Mouse (Mus musculus): ENCODE results near the gene Il2rg. TPM values are rescaled to one million over a fixed set of nuclear protein-coding genes. Genes with fewer than 3 reads are reported as not detected.

Gene Il2rg
- total and polyA plus RNA-seq, 2 experiments from 2014 or later, result 7.8 to 17.2 TPM

DNA sequence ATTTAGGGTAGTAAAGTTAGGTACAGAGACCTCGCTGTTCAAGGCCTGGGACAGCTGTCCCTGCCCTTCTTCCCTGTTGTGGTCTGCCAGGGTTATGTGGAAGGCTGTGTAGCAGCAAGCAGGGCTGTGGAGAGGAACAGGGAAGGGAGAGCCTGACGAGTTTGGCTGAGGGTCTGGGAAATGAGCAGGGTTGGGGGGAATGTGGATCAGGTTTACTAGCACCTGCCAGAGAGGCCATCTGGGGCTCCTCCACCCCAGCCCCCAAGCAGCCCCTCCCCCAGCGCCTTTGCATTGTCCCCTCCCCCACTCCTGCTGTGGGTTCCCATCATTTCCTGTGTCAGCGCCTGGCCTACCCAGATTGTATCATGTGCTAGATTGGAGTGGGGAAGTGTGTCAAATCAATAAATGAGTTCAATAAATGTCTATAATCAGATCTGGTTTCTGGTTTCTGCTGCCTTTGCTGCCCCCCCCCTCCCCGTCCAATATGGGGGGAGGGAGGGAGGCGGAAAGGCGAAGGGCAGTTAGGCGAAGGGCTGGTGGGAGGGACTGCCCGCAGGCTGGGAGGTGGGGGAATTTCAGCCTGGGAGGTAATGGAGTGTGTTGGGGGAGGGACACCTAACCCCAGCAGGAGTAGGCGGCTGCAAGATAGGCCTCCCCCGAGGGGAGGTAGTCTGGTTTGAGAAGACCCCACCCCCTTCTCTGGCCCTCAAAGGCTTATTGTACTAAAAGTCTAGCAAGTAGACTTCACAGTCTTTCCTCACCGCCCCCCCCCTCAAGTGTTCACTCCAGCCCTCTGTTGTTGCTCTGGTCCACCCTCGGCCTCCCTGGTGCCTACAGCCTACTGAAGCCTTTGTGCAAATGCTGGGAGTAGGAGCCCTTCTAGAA, 7.4 kb downstream of the Il2rg start:
- 55% methylated on average over 11 of the region's 13 CpGs for WGBS
- H3K9ac ChIP-seq (replicated peaks; ENCODE audit: low read depth, low read length), result no peak overlapping the region

DNA sequence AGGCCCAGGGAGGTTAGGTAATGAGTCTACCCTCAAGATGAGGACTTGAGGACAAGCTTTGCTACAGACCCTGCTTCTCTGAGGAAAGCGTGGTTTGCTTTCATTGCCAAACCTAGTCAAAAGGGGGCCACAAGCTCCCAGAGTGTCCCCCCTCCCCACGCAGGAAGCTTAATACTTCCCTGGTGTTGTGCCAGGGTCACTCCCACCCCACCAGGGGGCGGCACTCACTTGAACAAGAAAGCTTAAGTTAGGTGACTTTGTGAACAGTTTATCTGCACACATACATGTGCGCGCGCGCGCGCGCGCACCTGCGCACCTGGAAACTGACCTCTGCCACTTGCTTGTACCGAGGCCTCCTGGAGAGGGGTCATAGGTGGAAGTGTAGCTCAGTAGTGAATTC, 11.5 kb downstream of the Il2rg start:
- no peak for ATAC-seq (ENCODE audit: insufficient read depth, low read depth)

More for the DNA sequence above, 7.4 kb downstream of the Il2rg start:
- no peaks in the 10 kb centered on the region for H3K4me1 ChIP-seq (ENCODE audit: control insufficient read depth, insufficient read depth)
- no peaks in the 10 kb centered on the region for H3K9me3 ChIP-seq (replicated peaks; ENCODE audit: control insufficient read depth, low read length)
- H3K36me3 ChIP-seq (replicated peaks; ENCODE audit: control insufficient read depth, insufficient read depth, low read length), result peaks cover 10% of the 10 kb centered on the region
- H3K27ac ChIP-seq (ENCODE audit: low read depth), result 0 out of 2 replicates have a peak overlapping the region, but pooled peaks have one; percentile 38
- H3K4me3 ChIP-seq (ENCODE audit: low read depth, low read length), result no peak overlapping the region
- TF ChIP-seq CTCF (IDR thresholded peaks at IDR 0.05; ENCODE audit: low read depth) (no peak), EP300 (IDR thresholded peaks at IDR 0.05; ENCODE audit: low read depth) (no peak)
- no peak; the same call in 1 of the 2 replicates for ATAC-seq (ENCODE audit: insufficient read depth, low read depth)
- no peak overlapping the region for H3K4me2 ChIP-seq (ENCODE audit: low read depth, low read length)
- H3K27me3 ChIP-seq (ENCODE audit: control insufficient read depth, insufficient read depth, low read length), result no peaks in the 10 kb centered on the region
- DNase-seq (ENCODE audit: low spot score), result no peak

DNA sequence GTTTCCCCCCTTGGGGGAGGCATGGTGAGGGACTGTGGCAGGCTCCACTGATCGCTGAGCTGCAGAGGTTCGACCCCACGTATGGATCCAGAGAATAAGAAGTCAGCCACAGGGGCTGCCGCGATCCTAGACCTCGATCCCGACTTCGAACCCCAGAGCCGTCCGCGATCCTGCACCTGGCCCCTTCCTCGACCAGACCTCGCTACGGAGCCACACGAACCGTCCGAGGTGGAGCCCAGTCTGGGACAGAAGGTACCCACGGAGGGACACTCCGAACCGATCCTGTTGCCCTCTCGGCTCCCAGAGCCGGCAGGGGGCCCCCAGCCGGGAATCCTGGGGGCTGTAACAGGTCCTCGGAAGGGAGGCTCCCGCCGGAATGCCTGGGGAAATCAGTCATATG, 13.3 kb downstream of the Il2rg start:
- DNase-seq (ENCODE audit: low spot score) (no peak), ATAC-seq (ENCODE audit: insufficient read depth, low read depth) (no peak)
- H3K27me3 ChIP-seq (ENCODE audit: control insufficient read depth, insufficient read depth, low read length), result no peaks in the 10 kb centered on the region

More for the DNA sequence above, 11.5 kb downstream of the Il2rg start:
- Histone ChIP-seq H3K36me3 (replicated peaks; ENCODE audit: control insufficient read depth, insufficient read depth, low read length) (peaks cover 10% of the 10 kb centered on the region), H3K4me2 (ENCODE audit: low read depth, low read length) (no peak overlapping the region), H3K27ac (ENCODE audit: low read depth) (no peak overlapping the region), H3K4me1 (ENCODE audit: control insufficient read depth, insufficient read depth) (no peaks in the 10 kb centered on the region), H3K4me3 (ENCODE audit: low read depth, low read length) (no peak overlapping the region), H3K9ac (replicated peaks; ENCODE audit: low read depth, low read length) (no peak overlapping the region), H3K9me3 (replicated peaks; ENCODE audit: control insufficient read depth, low read length) (no peaks in the 10 kb centered on the region), H3K27me3 (ENCODE audit: control insufficient read depth, insufficient read depth, low read length) (no peaks in the 10 kb centered on the region)
- WGBS, result 82% methylated on average over 13 of the region's 13 CpGs
- no peak for DNase-seq (ENCODE audit: low spot score)
- TF ChIP-seq CTCF (IDR thresholded peaks at IDR 0.05; ENCODE audit: low read depth) (no peak), EP300 (IDR thresholded peaks at IDR 0.05; ENCODE audit: low read depth) (no peak)

DNA sequence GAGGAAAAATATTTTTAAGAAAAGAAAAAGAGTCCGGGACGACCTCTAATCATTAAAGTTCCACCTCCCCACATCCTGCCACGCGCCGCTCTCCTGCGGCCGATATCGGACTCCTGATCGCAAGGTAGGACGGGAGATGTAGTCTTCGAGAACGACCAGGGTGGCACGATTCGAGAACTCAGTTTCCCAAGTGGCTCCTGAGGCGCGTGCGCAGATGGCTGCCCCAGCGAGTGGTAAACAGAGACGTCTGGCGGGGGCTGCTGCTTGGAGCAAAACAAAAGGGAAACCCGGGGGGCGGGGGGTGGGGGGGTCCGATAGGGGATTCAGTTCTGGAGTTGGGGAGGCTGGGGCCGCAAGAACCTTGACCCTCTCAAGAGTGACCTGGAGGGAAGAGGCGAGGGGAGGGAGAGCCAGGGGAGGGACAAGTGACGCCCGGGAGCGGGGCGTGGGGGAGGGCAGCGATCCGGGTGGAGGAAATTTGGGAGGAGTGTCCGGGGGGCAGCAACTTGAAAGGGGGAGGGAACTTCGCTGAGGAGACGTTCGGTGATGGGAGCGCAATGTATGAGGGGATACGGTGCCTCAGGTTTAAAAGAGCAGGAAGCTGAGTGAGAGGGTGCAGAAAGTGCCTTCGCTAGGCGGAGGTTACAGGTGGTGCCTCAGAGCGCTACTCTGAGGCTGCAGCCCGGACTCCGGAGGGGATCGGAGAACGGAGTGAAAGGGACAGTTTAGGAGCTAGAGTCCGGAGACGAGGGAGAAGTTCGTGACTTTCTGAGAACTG, 13.9 kb downstream of the Il2rg start, which contains the start of gene Foxo4:
TSS of gene Foxo4 (plus strand) at position 577 of the 778 bp plus-strand sequence.
- ATAC-seq (ENCODE audit: insufficient read depth, low read depth) (peak; percentile 94), DNase-seq (ENCODE audit: low spot score) (peak; percentile 79)
- no peak for TF ChIP-seq CTCF (IDR thresholded peaks at IDR 0.05; ENCODE audit: low read depth)
- TF ChIP-seq EP300 (IDR thresholded peaks at IDR 0.05; ENCODE audit: low read depth), result no peak
- Histone ChIP-seq H3K9me3 (replicated peaks; ENCODE audit: control insufficient read depth, low read length) (no peaks in the 10 kb centered on the region), H3K36me3 (replicated peaks; ENCODE audit: control insufficient read depth, insufficient read depth, low read length) (peaks cover 10% of the 10 kb centered on the region), H3K4me1 (ENCODE audit: control insufficient read depth, insufficient read depth) (no peaks in the 10 kb centered on the region), H3K4me2 (ENCODE audit: low read depth, low read length) (peak within 1 kb of the TSS; percentile 85), H3K9ac (replicated peaks; ENCODE audit: low read depth, low read length) (peak within 1 kb of the TSS; percentile 64), H3K4me3 (ENCODE audit: low read depth, low read length) (peak within 1 kb of the TSS; percentile 57), H3K27ac (ENCODE audit: low read depth) (peak within 1 kb of the TSS; percentile 65), H3K27me3 (ENCODE audit: control insufficient read depth, insufficient read depth, low read length) (no peaks in the 10 kb centered on the region)
- 17% methylated on average over 47 of the region's 47 CpGs for WGBS

More for the DNA sequence above, 13.3 kb downstream of the Il2rg start:
- Histone ChIP-seq H3K4me1 (ENCODE audit: control insufficient read depth, insufficient read depth) (no peaks in the 10 kb centered on the region), H3K4me2 (ENCODE audit: low read depth, low read length) (peak overlapping the region; percentile 85), H3K9me3 (replicated peaks; ENCODE audit: control insufficient read depth, low read length) (no peaks in the 10 kb centered on the region), H3K36me3 (replicated peaks; ENCODE audit: control insufficient read depth, insufficient read depth, low read length) (peaks cover 10% of the 10 kb centered on the region), H3K4me3 (ENCODE audit: low read depth, low read length) (peak overlapping the region; percentile 57), H3K9ac (replicated peaks; ENCODE audit: low read depth, low read length) (peak overlapping the region; percentile 64), H3K27ac (ENCODE audit: low read depth) (peak overlapping the region; percentile 65)
- 15% methylated on average over 26 of the region's 26 CpGs for WGBS
- no peak for TF ChIP-seq CTCF (IDR thresholded peaks at IDR 0.05; ENCODE audit: low read depth)
- TF ChIP-seq EP300 (IDR thresholded peaks at IDR 0.05; ENCODE audit: low read depth), result no peak

DNA sequence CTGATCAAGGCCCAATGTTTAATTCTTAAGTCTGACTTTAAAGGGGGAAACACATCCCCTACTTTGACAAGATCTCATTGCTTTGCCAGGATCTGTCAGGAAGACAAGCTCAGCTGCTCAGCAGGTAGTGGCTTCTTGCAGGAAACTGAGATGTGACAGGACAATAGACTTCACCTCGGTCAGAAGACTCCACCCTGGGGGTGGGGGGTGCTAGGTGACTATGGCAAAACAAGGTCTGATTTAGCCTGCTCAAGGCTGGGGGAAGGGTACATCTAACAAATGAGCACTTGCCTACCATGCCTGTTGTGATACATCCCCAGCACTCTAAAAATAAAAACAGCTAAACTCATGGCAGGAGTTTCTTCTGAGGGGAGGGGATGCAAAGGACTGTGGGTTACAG, 23.0 kb downstream of the Il2rg start:
- no peaks in the 10 kb centered on the region for H3K36me3 ChIP-seq (replicated peaks; ENCODE audit: control insufficient read depth, insufficient read depth, low read length)
- ATAC-seq (ENCODE audit: insufficient read depth, low read depth) (no peak), DNase-seq (ENCODE audit: low spot score) (no peak)
- no peak overlapping the region for H3K9ac ChIP-seq (replicated peaks; ENCODE audit: low read depth, low read length)
- H3K4me2 ChIP-seq (ENCODE audit: low read depth, low read length), result no peak overlapping the region
- no peak overlapping the region for H3K27ac ChIP-seq (ENCODE audit: low read depth)
- no peak overlapping the region for H3K4me3 ChIP-seq (ENCODE audit: low read depth, low read length)
- no peaks in the 10 kb centered on the region for H3K9me3 ChIP-seq (replicated peaks; ENCODE audit: control insufficient read depth, low read length)
- TF ChIP-seq EP300 (IDR thresholded peaks at IDR 0.05; ENCODE audit: low read depth) (no peak), CTCF (IDR thresholded peaks at IDR 0.05; ENCODE audit: low read depth) (no peak)
- H3K4me1 ChIP-seq (ENCODE audit: control insufficient read depth, insufficient read depth), result no peaks in the 10 kb centered on the region
- WGBS, result 29% methylated on average over 1 of the region's 1 CpGs
- H3K27me3 ChIP-seq (ENCODE audit: control insufficient read depth, insufficient read depth, low read length), result no peaks in the 10 kb centered on the region

Measured in heart, postnatal 0 days (tissue).